Mouse (Mus musculus) neural tube, embryonic 13.5 days (tissue): ENCODE data around the gene Emx1. TPM values are rescaled to one million over a fixed set of nuclear protein-coding genes. Genes with fewer than 3 reads are reported as not detected.

Experiments
- ATAC-seq: fragments of 200-750 bp; cut with Nextera tagmentation; 2 replicates; pipeline ENCODE4 v1.8.0; 2017; ENCODE audit warnings: low read depth, mild to moderate bottlenecking, moderate TSS enrichment, moderate library complexity
- H3K27ac ChIP-seq: fragments of 300-500 bp; sonication (generic); replicated peaks from 2 replicates; pipeline ENCODE4 v1.5.1; 2015; ENCODE audit warnings: moderate library complexity, mild to moderate bottlenecking, inconsistent platforms
- H3K27me3 ChIP-seq: fragments of 300-500 bp; sonication (generic); 2 replicates; pipeline ENCODE4 v1.6.1; 2015; ENCODE audit warnings: mild to moderate bottlenecking, inconsistent platforms
- H3K36me3 ChIP-seq: fragments of 300-500 bp; sonication (generic); 2 replicates; pipeline ENCODE4 v1.6.1; 2015; ENCODE audit warnings: mild to moderate bottlenecking, inconsistent platforms
- H3K4me1 ChIP-seq: fragments of 300-500 bp; sonication (generic); replicated peaks from 2 replicates; pipeline ENCODE4 v1.6.1; 2015; ENCODE audit warnings: inconsistent platforms
- H3K4me2 ChIP-seq: fragments of 300-500 bp; sonication (generic); 2 replicates; pipeline ENCODE4 v1.6.1; 2015; ENCODE audit warnings: inconsistent platforms, mild to moderate bottlenecking, moderate library complexity
- H3K4me3 ChIP-seq: fragments of 300-500 bp; sonication (generic); 2 replicates; pipeline ENCODE4 v1.5.1; 2015; ENCODE audit warnings: mild to moderate bottlenecking, inconsistent platforms
- H3K9ac ChIP-seq: fragments of 300-500 bp; sonication (generic); 2 replicates; pipeline ENCODE4 v1.6.1; 2015; ENCODE audit warnings: moderate library complexity, mild to moderate bottlenecking, inconsistent platforms
- H3K9me3 ChIP-seq: fragments of 300-500 bp; sonication (generic); 2 replicates; pipeline ENCODE4 v1.6.1; 2016; ENCODE audit warnings: inconsistent platforms
- WGBS: fragments of 180-500 bp; shearing (Covaris S2); methylation state at CpG from one replicate; pipeline ENCODE4 v1.1.7; 2015; 5-methylcytosine and 5-hydroxymethylcytosine counted together
- polyA plus RNA-seq: library from polyadenylated mRNA; unstranded; fragments of >200 nt; fragmentation: Nextera tagmentation; extraction: Ambion mirVana; gene quantifications from 2 replicates; pipeline ENCODE4 v1.2.1, GENCODE M21; 2015

Emx1 gene
- polyA plus RNA-seq, 1 experiment from 2014 or later = not detected

DNA sequence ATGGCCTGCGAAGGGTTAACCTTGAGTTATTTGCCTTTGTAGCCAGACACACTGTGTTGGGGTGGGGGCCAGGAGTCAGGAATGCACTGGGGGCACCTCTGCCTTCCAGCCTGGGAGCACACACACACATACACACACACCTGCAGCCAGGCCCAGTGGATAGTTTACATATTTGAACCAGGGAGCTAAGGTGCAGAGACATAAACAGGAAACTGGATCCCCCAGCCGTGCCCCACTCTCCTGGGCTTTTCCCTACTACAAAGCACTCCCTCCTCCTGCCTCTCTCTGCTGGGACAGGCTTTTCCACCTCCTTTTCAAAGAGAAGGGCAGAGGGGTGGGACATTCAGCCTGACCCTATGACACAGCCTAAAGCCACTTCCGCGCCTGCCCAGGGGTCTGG is 33.7 kb downstream of the Emx1 start:
- WGBS = 49% methylated on average over 4 of the region's 4 CpGs
- Histone ChIP-seq H3K9me3 (no peaks in the 10 kb centered on the region), H3K9ac (no peak overlapping the region), H3K4me1 (peaks cover 10% of the 10 kb centered on the region; the same call in 1 of the 2 replicates), H3K4me3 (no peak overlapping the region), H3K27me3 (peaks cover 9% of the 10 kb centered on the region; the same call in 1 of the 2 replicates), H3K27ac (no peak overlapping the region), H3K4me2 (no peak overlapping the region), H3K36me3 (no peaks in the 10 kb centered on the region)
- no peak for ATAC-seq

DNA sequence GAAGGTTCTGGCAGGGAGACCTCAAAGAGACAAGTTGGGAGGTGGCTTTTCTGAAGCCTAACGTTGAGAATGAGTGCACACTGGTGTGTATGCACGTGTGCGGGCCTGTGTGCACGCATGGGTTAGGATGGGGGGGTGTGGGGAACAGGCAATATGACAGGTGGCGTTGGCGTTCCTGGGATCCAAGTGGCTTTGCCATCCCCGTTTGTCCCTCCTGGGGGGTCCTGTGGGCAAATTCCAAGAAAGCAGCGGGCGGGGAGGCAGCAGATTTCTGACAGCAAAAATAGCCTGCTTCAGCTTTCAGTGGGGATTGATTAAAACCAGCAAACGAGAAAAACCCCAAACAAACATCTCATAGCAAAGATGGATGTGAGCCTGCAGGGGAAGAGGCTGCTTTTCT is 35.3 kb downstream of the Emx1 start:
- no peak for ATAC-seq
- Histone ChIP-seq H3K27me3 (peaks cover 9% of the 10 kb centered on the region; the same call in 1 of the 2 replicates), H3K9me3 (no peaks in the 10 kb centered on the region), H3K9ac (no peak overlapping the region), H3K27ac (no peak overlapping the region), H3K4me2 (no peak overlapping the region), H3K4me3 (no peak overlapping the region), H3K36me3 (no peaks in the 10 kb centered on the region), H3K4me1 (peaks cover 10% of the 10 kb centered on the region; the same call in 1 of the 2 replicates)
- 84% methylated on average over 10 of the region's 10 CpGs for WGBS

DNA sequence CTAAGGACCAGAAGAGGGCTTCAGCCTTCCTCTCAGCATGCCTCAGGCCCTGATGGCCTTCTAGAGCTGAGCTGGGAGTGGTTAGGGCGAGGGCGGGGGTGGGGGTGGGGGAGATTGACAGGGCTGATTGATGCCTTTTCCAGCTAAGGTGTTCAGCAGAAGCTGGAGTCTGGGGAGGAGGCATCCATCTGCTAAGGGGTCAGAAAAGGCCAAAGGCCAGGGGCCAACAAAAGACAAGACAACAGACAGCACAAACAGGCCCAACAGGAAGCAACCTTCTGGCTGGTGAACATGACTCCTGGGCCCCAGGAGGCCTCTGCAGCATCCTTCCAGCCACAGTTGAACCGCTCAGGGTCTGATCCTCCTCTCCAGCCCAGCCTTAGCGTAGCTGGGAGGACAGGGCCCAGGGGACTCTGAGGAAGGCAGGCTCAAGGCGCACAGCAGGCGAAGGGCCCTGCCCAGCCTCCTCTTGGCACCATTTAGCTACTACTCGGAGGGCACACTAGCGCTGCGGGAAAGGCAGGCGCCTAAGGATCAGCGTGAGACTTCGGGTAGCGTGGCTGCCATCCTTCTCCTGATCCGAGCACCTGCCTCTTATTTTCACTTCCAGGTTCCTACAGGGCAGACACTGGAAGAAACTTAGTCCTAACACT is 36.4 kb downstream of the Emx1 start:
- WGBS = 33% methylated on average over 14 of the region's 14 CpGs
- no peak for ATAC-seq
- no peak overlapping the region for H3K9ac ChIP-seq

GRCm38 (mm10) chr6:85224442-85224891 is 37.2 kb downstream of the Emx1 start:
- Histone ChIP-seq H3K27ac (no peak overlapping the region), H3K36me3 (no peaks in the 10 kb centered on the region), H3K4me3 (no peak overlapping the region), H3K9ac (no peak overlapping the region), H3K4me1 (0 out of 2 replicates have a peak, but pooled peaks cover 7% of the 10 kb centered on the region), H3K9me3 (no peaks in the 10 kb centered on the region), H3K27me3 (peaks cover 9% of the 10 kb centered on the region; the same call in 1 of the 2 replicates), H3K4me2 (no peak overlapping the region)
- WGBS = 32% methylated on average over 15 of the region's 15 CpGs
- no peak for ATAC-seq

More for the DNA sequence above, 36.4 kb downstream of the Emx1 start:
- no peak overlapping the region for H3K4me2 ChIP-seq
- H3K4me3 ChIP-seq = no peak overlapping the region
- H3K27ac ChIP-seq = no peak overlapping the region
- peaks cover 10% of the 10 kb centered on the region; the same call in 1 of the 2 replicates for H3K4me1 ChIP-seq
- no peaks in the 10 kb centered on the region for H3K36me3 ChIP-seq
- H3K9me3 ChIP-seq = no peaks in the 10 kb centered on the region
- peaks cover 9% of the 10 kb centered on the region; the same call in 1 of the 2 replicates for H3K27me3 ChIP-seq

GRCm38 (mm10) chr6:85226570-85226969 is 39.3 kb downstream of the Emx1 start:
- 68% methylated on average over 9 of the region's 9 CpGs for WGBS
- no peak for ATAC-seq
- H3K4me3 ChIP-seq = no peak overlapping the region

GRCm38 (mm10) chr6:85227520-85227919 is 40.3 kb downstream of the Emx1 start:
- H3K4me1 ChIP-seq = peaks cover 20% of the 10 kb centered on the region
- H3K4me2 ChIP-seq = no peak overlapping the region
- H3K27me3 ChIP-seq = peaks cover 13% of the 10 kb centered on the region; the same call in 1 of the 2 replicates
- WGBS = 78% methylated on average over 2 of the region's 2 CpGs
- ATAC-seq = no peak
- H3K4me3 ChIP-seq = no peak overlapping the region
- no peaks in the 10 kb centered on the region for H3K36me3 ChIP-seq
- no peak overlapping the region for H3K27ac ChIP-seq
- H3K9me3 ChIP-seq = no peaks in the 10 kb centered on the region
- H3K9ac ChIP-seq = no peak overlapping the region

More at GRCm38 (mm10) chr6:85226570-85226969, 39.3 kb downstream of the Emx1 start:
- Histone ChIP-seq H3K4me2 (no peak overlapping the region), H3K9me3 (no peaks in the 10 kb centered on the region), H3K36me3 (no peaks in the 10 kb centered on the region), H3K27me3 (peaks cover 9% of the 10 kb centered on the region; the same call in 1 of the 2 replicates), H3K9ac (no peak overlapping the region), H3K27ac (no peak overlapping the region), H3K4me1 (peaks cover 13% of the 10 kb centered on the region)

GRCm38 (mm10) chr6:85230762-85231161 is 43.5 kb downstream of the Emx1 start:
- 76% methylated on average over 3 of the region's 3 CpGs for WGBS
- H3K9me3 ChIP-seq = no peaks in the 10 kb centered on the region
- no peaks in the 10 kb centered on the region for H3K36me3 ChIP-seq
- H3K27ac ChIP-seq = no peak overlapping the region
- no peak for ATAC-seq
- peaks cover 18% of the 10 kb centered on the region for H3K4me1 ChIP-seq
- peaks cover 4% of the 10 kb centered on the region; the same call in 1 of the 2 replicates for H3K27me3 ChIP-seq
- no peak overlapping the region for H3K9ac ChIP-seq
- H3K4me3 ChIP-seq = no peak overlapping the region
- no peak overlapping the region for H3K4me2 ChIP-seq

- Histone ChIP-seq H3K27me3 (peaks cover 4% of the 10 kb centered on the region; the same call in 1 of the 2 replicates), H3K4me2 (no peak overlapping the region), H3K9me3 (no peaks in the 10 kb centered on the region), H3K4me1 (peaks cover 18% of the 10 kb centered on the region), H3K36me3 (no peaks in the 10 kb centered on the region), H3K27ac (no peak overlapping the region), H3K9ac (no peak overlapping the region), H3K4me3 (no peak overlapping the region)
- no peak for ATAC-seq
- WGBS = 24% methylated on average over 6 of the region's 6 CpGs
Measured at GRCm38 (mm10) chr6:85231469-85231868, 44.2 kb downstream of the Emx1 start.

DNA sequence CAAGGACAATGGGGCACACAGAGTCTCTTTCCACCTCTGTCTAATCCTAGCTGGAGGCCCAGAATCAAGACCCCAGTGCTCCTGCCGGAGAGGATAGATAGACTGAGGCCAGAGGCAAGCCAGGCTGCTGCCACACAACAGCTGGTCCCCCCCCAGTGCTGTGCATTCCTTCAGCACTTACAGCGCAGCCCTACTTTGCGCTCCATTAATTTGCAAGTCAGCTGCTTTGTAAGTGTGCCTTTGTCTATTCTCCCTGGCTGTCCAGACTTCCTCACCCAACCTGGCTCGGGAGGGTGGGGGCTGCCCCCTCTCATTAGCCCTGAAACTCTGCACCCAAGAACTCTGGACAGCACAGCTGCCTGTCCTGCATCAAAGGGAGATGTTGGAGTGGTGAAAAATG is 44.8 kb downstream of the Emx1 start:
- no peak overlapping the region for H3K4me2 ChIP-seq
- no peak overlapping the region for H3K9ac ChIP-seq
- H3K36me3 ChIP-seq = no peaks in the 10 kb centered on the region
- H3K27ac ChIP-seq = no peak overlapping the region
- no peak; the same call in 1 of the 2 replicates for ATAC-seq
- H3K4me3 ChIP-seq = no peak overlapping the region
- WGBS = 26% methylated on average over 4 of the region's 4 CpGs
- peaks cover 18% of the 10 kb centered on the region for H3K4me1 ChIP-seq
- no peaks in the 10 kb centered on the region for H3K9me3 ChIP-seq
- H3K27me3 ChIP-seq = peaks cover 4% of the 10 kb centered on the region; the same call in 1 of the 2 replicates

DNA sequence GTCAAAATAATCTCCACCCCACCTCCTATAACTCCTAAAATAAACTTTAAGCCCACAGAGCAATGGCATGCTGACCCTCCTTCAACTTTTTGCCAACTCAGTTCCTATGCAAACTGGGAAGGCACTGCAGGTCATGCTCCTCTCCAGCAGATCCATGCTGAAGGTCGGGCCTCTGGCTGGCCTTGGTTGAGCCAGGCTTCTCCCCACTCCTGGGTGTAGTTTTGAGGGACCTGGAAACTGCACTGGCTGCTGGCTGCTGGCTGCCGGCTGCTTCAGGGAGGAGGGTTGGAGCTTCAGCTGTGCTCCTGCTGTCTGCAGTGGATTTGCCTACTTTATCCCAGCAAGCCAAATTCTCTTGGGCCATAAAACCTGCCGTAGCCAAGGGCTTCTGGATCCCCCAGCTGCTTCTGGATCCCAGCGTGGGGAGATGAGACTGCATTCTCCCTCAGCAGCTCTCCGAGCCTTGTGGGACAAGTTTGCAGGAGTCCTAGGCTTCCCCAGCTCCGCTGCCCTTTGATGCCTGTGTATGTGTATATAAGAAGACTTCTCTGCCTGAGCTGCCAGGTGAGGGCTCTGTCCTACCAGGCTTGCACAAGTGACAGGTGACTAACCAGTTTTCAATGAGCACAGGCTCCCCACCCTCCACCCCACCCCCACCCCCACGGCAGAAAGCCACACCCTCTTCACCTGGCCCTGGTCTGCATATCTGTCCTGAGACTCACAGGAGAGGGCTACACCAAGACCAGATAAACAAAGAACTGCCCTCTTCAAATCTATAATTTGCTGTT is 45.8 kb downstream of the Emx1 start:
- Histone ChIP-seq H3K9me3 (no peaks in the 10 kb centered on the region), H3K4me2 (no peak overlapping the region), H3K36me3 (no peaks in the 10 kb centered on the region), H3K4me1 (peaks cover 18% of the 10 kb centered on the region), H3K27me3 (peaks cover 4% of the 10 kb centered on the region; the same call in 1 of the 2 replicates), H3K9ac (no peak overlapping the region), H3K4me3 (no peak overlapping the region), H3K27ac (no peak overlapping the region)
- WGBS = 23% methylated on average over 7 of the region's 7 CpGs
- ATAC-seq = no peak

- Histone ChIP-seq H3K27ac (no peak overlapping the region), H3K4me1 (peaks cover 21% of the 10 kb centered on the region), H3K4me3 (no peak overlapping the region), H3K36me3 (no peaks in the 10 kb centered on the region), H3K4me2 (no peak overlapping the region), H3K27me3 (peaks cover 4% of the 10 kb centered on the region; the same call in 1 of the 2 replicates), H3K9me3 (no peaks in the 10 kb centered on the region), H3K9ac (no peak overlapping the region)
- WGBS = 55% methylated on average over 5 of the region's 5 CpGs
- no peak; the same call in 1 of the 2 replicates for ATAC-seq
Measured at GRCm38 (mm10) chr6:85234796-85235195, 47.6 kb downstream of the Emx1 start.

GRCm38 (mm10) chr6:85237001-85237400 is 49.8 kb downstream of the Emx1 start:
- no peak overlapping the region for H3K4me3 ChIP-seq

More at GRCm38 (mm10) chr6:85237001-85237400, 49.8 kb downstream of the Emx1 start:
- Histone ChIP-seq H3K4me2 (no peak overlapping the region), H3K9ac (no peak overlapping the region), H3K27me3 (peaks cover 4% of the 10 kb centered on the region; the same call in 1 of the 2 replicates), H3K9me3 (no peaks in the 10 kb centered on the region), H3K36me3 (no peaks in the 10 kb centered on the region), H3K27ac (no peak overlapping the region), H3K4me1 (peaks cover 15% of the 10 kb centered on the region)
- 44% methylated on average over 5 of the region's 5 CpGs for WGBS
- ATAC-seq = no peak
